Mouse (Mus musculus) C2C12 (cell line): ENCODE data around the gene Thada. TPM values are rescaled to one million over a fixed set of nuclear protein-coding genes. Genes with fewer than 3 reads are reported as not detected.

Source experiments
- H3K27me3 ChIP-seq: one replicate; pipeline ENCODE4 v1.6.1; 2011; ENCODE audit not compliant: control insufficient read depth, insufficient read depth, insufficient read length
- H3K36me3 ChIP-seq: one replicate; pipeline ENCODE4 v1.6.1; 2011; ENCODE audit not compliant: control insufficient read depth, insufficient read depth
- H3K4me3 ChIP-seq: one replicate; pipeline ENCODE4 v1.5.1; 2011; ENCODE audit warnings: mild to moderate bottlenecking, control low read depth; ENCODE audit not compliant: poor library complexity, insufficient read depth, severe bottlenecking
- H3K79me2 ChIP-seq: one replicate; pipeline ENCODE4 v1.6.1; 2011; ENCODE audit not compliant: control insufficient read depth, insufficient read depth
- H3K79me3 ChIP-seq: one replicate; pipeline ENCODE4 v1.6.1; 2011; ENCODE audit warnings: low read depth, control low read depth
- H3ac ChIP-seq: one replicate; pipeline ENCODE3; 2011; ENCODE audit warnings: low read depth; ENCODE audit not compliant: control insufficient read depth, insufficient read length
- CEBPB ChIP-seq: IDR thresholded peaks from one replicate; pipeline ENCODE4 v1.6.1; 2011; ENCODE audit warnings: low read depth, mild to moderate bottlenecking, control low read depth, moderate library complexity
- CTCF ChIP-seq: IDR thresholded peaks from one replicate; pipeline ENCODE4 v1.5.1; 2011; ENCODE audit not compliant: control insufficient read depth, insufficient read depth, insufficient read length
- FOSL1 ChIP-seq: IDR thresholded peaks from one replicate; pipeline ENCODE4 v1.8.0; 2011; ENCODE audit warnings: mild to moderate bottlenecking, low read length; ENCODE audit not compliant: poor library complexity, insufficient read depth, severe bottlenecking
- MAX ChIP-seq: IDR thresholded peaks from one replicate; pipeline ENCODE4 v1.6.1; 2011; ENCODE audit warnings: mild to moderate bottlenecking, control low read depth
- MYOD1 ChIP-seq: IDR thresholded peaks from one replicate; pipeline ENCODE4 v1.6.1; 2011; ENCODE audit warnings: low read depth; ENCODE audit not compliant: control insufficient read depth, insufficient read length
- MYOG ChIP-seq: IDR thresholded peaks from one replicate; pipeline ENCODE4 v1.6.1; 2011; ENCODE audit not compliant: control insufficient read depth, insufficient read length; ENCODE audit errors: extremely low read depth
- USF1 ChIP-seq: IDR thresholded peaks from one replicate; pipeline ENCODE4 v1.6.1; 2011; ENCODE audit warnings: low read depth, mild to moderate bottlenecking, control low read depth, moderate library complexity
- polyA plus RNA-seq: library from polyadenylated mRNA; unstranded; fragments of >200 nt; fragmentation: generic; extraction: Trizol; gene quantifications from one replicate; pipeline ENCODE4 v1.2.1, GENCODE M21; 2012; ENCODE audit warnings: missing spikeins

The Thada gene
- polyA plus RNA-seq, 1 experiment, result 7.3 TPM

DNA sequence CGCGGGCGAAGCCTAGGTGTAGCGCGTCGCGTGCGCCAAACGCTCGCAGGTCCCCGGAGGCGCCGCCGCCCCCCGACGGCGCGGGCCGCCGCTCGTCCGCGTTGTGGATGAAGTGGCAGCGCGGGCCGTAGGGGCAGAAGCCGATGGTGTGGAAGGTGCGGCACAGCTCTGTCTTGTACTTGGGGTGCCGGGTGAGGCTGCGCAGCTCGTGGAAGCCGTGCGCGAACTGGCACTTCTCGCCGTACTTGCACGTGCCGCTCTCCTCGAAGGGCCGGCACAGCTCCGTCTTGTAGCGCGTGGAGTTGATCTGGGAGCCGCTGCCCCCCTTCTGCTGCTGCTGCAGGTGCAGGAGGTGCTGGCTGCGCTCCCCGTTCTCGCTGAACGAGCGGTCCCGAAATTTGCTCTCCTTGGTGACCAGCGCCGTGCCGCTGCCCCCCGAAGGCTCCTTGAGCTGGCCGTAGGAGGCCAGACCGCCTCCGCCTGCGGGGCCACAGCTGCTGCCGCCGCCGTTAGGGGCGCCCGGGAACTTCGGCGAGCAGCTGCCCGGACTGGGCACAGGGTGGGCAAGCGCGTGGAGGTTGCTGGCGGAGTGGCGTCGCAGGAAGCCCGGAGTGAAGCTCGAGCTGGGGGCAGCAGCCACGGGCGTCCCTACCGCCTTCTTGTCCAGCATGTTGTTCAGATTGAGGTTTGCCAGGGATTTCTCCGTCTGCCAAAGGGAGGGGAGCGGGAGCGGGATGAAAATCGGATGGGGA is 279.4 kb downstream of the Thada start:
- TF ChIP-seq MAX (peak; percentile 11), MYOG (no peak)
- Histone ChIP-seq H3K27me3 (no peaks in the 10 kb centered on the region), H3ac (peak overlapping the region; percentile 90), H3K79me3 (peaks cover 26% of the 10 kb centered on the region), H3K79me2 (peaks cover 54% of the 10 kb centered on the region), H3K4me3 (peak overlapping the region; percentile 85), H3K36me3 (peaks cover 34% of the 10 kb centered on the region)

GRCm38 (mm10) chr17:84185581-84186450 is 280.2 kb downstream of the Thada start:
- peaks cover 54% of the 10 kb centered on the region for H3K79me2 ChIP-seq
- peaks cover 28% of the 10 kb centered on the region for H3K79me3 ChIP-seq
- peak overlapping the region; percentile 85 for H3K4me3 ChIP-seq
- H3ac ChIP-seq, result peak overlapping the region; percentile 90
- TF ChIP-seq MYOG (no peak), USF1 (no peak), CTCF (peak; percentile 62), FOSL1 (no peak), MYOD1 (no peak), CEBPB (no peak), MAX (no peak)
- peaks cover 34% of the 10 kb centered on the region for H3K36me3 ChIP-seq
- no peaks in the 10 kb centered on the region for H3K27me3 ChIP-seq

GRCm38 (mm10) chr17:84185011-84185411 is 281.0 kb downstream of the Thada start:
- peaks cover 29% of the 10 kb centered on the region for H3K36me3 ChIP-seq
- peak overlapping the region; percentile 85 for H3K4me3 ChIP-seq
- H3K79me2 ChIP-seq, result peaks cover 54% of the 10 kb centered on the region
- H3K79me3 ChIP-seq, result peaks cover 28% of the 10 kb centered on the region
- no peaks in the 10 kb centered on the region for H3K27me3 ChIP-seq
- TF ChIP-seq MYOG, result no peak
- no peak for TF ChIP-seq MAX
- no peak for TF ChIP-seq CTCF
- TF ChIP-seq MYOD1, result no peak
- no peak for TF ChIP-seq CEBPB
- peak overlapping the region; percentile 68 for H3ac ChIP-seq

GRCm38 (mm10) chr17:84183291-84183781 is 282.7 kb downstream of the Thada start:
- TF ChIP-seq USF1 (peak; percentile 90), MYOG (no peak), MAX (peak; percentile 80), MYOD1 (no peak), FOSL1 (peak; percentile 47), CTCF (no peak), CEBPB (no peak)
- Histone ChIP-seq H3K79me2 (peaks cover 54% of the 10 kb centered on the region), H3K79me3 (peaks cover 28% of the 10 kb centered on the region), H3K27me3 (no peaks in the 10 kb centered on the region), H3K4me3 (peak overlapping the region; percentile 23), H3ac (peak overlapping the region; percentile 3), H3K36me3 (peaks cover 21% of the 10 kb centered on the region)

DNA sequence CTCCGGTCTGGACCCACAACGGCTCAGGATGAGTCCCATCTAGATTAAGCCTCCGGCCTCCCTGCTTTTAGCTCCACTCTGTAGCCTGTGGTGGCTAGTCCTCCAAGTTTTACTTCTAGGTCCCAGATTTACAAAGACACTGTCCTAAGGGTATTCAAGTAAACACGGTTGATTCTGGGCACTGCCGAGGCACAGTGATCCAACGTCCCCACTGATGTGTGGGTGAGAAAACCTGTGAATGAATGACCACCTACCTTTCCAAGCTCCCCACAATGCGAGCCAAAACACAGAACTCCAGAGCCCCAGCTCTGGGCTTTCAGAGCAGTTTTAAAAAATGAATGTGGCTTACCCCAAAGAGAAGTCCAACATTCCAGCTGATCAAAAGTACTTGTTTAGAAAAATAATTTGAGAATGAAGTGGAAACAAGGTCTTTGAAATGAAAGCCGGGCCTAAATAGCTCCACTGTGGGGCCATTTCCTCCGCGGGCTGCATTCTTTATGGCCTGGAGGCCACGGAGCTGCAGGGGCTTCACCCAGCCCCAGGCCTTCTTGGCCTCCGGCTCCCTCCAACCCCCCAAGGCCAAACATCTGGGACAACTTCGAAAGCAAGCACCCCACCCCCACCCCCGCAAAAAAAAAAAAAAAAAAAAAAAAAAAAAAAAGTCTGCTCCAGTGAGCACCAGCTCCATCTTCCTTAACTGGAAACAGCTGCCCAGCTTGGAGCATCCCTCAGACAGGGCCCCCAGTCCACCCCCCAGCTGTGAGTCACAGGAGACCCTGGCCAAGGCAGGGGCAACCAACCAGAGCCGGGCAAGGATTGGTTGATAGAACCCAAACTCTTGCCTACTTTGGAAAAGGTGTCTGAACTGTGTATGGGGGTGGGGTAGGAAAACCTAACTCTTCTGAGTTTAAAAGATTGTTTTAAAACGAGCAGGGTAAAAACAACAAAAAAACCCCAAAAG is 283.4 kb downstream of the Thada start:
- Histone ChIP-seq H3K4me3 (peak overlapping the region; percentile 23), H3K79me3 (peaks cover 27% of the 10 kb centered on the region), H3K36me3 (peaks cover 21% of the 10 kb centered on the region), H3K27me3 (no peaks in the 10 kb centered on the region), H3K79me2 (peaks cover 52% of the 10 kb centered on the region), H3ac (peak overlapping the region; percentile 24)
- no peak for TF ChIP-seq MYOD1
- TF ChIP-seq CEBPB, result no peak
- TF ChIP-seq FOSL1, result no peak
- no peak for TF ChIP-seq MYOG
- TF ChIP-seq CTCF, result no peak
- no peak for TF ChIP-seq USF1
- TF ChIP-seq MAX, result no peak
